ENCODE assay signal across 7 mouse cellular contexts in genomic region chr12:117154356-117155243, GRCm38 (mm10).
DNase-seq lines count a peak whose midpoint lies in the region; ATAC-seq lines count a peak whose summit lies in the region.

No protein-coding gene starts in this region.

- peak overlapping the region; percentile 42 for H3K9ac ChIP-seq in lung, embryonic 16.5 days (ENCODE audit: low read length)
- peak overlapping the region; percentile 68 for H3K9ac ChIP-seq in forebrain, embryonic 11.5 days (ENCODE audit: low read length)
- peak overlapping the region; percentile 62 for H3K9ac ChIP-seq in limb, embryonic 13.5 days
- H3K9ac ChIP-seq in stomach, embryonic 15.5 days = no peak overlapping the region

- H3K4me1 ChIP-seq in lung, embryonic 16.5 days (replicated peaks; ENCODE audit: control insufficient read depth, insufficient read depth, low read length) = peaks cover 10% of the 10 kb centered on the region
- peaks cover 38% of the 10 kb centered on the region for H3K4me1 ChIP-seq in forebrain, embryonic 11.5 days (replicated peaks; ENCODE audit: control insufficient read depth, insufficient read depth, low read length)
- H3K4me1 ChIP-seq in limb, embryonic 13.5 days = peaks cover 52% of the 10 kb centered on the region
- H3K4me1 ChIP-seq in stomach, embryonic 15.5 days = 0 out of 2 replicates have a peak, but pooled peaks cover 5% of the 10 kb centered on the region

- peak overlapping the region; percentile 75 for H3K4me2 ChIP-seq in lung, embryonic 16.5 days (ENCODE audit: low read depth, low read length)
- peak overlapping the region; percentile 66 for H3K4me2 ChIP-seq in forebrain, embryonic 11.5 days (ENCODE audit: low read depth, low read length, severe bottlenecking)
- H3K4me2 ChIP-seq in limb, embryonic 13.5 days (replicated peaks) = peak overlapping the region; percentile 92
- H3K4me2 ChIP-seq in stomach, embryonic 15.5 days = peak overlapping the region; percentile 85

- no peaks in the 10 kb centered on the region for H3K9me3 ChIP-seq in lung, embryonic 16.5 days (ENCODE audit: control insufficient read depth, low read length)
- no peaks in the 10 kb centered on the region for H3K9me3 ChIP-seq in forebrain, embryonic 11.5 days (ENCODE audit: control insufficient read depth, low read length)
- no peaks in the 10 kb centered on the region for H3K9me3 ChIP-seq in limb, embryonic 13.5 days
- no peaks in the 10 kb centered on the region for H3K9me3 ChIP-seq in stomach, embryonic 15.5 days

- no peak overlapping the region for H3K27ac ChIP-seq in lung, embryonic 16.5 days (ENCODE audit: low read length)
- H3K27ac ChIP-seq in forebrain, embryonic 11.5 days (ENCODE audit: low read depth, low read length) = peak overlapping the region; percentile 88
- H3K27ac ChIP-seq in limb, embryonic 13.5 days = no peak overlapping the region
- H3K27ac ChIP-seq in stomach, embryonic 15.5 days = no peak overlapping the region

- no peak for DNase-seq in lung, postnatal 10 days
- DNase-seq in forebrain, embryonic 11.5 days (ENCODE audit: low spot score) = peak; percentile 55
- no peak for DNase-seq in right cerebral cortex, adult 18-20 months
- no peak for DNase-seq in testis, postnatal 10 days (ENCODE audit: low spot score)

- ATAC-seq in lung, embryonic 16.5 days (ENCODE audit: low read depth) = no peak; the same call in 1 of the 2 replicates
- no peak; the same call in 1 of the 2 replicates for ATAC-seq in forebrain, embryonic 11.5 days (replicated peaks; ENCODE audit: low FRiP score)
- ATAC-seq in limb, embryonic 13.5 days (ENCODE audit: low FRiP score, low read depth) = peak; percentile 21; the same call in 1 of the 2 replicates
- ATAC-seq in stomach, embryonic 15.5 days (ENCODE audit: insufficient read depth, low FRiP score, low read depth) = no peak

- H3K27me3 ChIP-seq in lung, embryonic 16.5 days (ENCODE audit: control insufficient read depth, insufficient read depth, low read depth, low read length) = peaks cover 87% of the 10 kb centered on the region
- H3K27me3 ChIP-seq in forebrain, embryonic 11.5 days (ENCODE audit: control insufficient read depth, insufficient read depth, low read length) = peaks cover 57% of the 10 kb centered on the region
- H3K27me3 ChIP-seq in limb, embryonic 13.5 days = peaks cover 97% of the 10 kb centered on the region
- peaks cover 87% of the 10 kb centered on the region for H3K27me3 ChIP-seq in stomach, embryonic 15.5 days (replicated peaks)

- H3K4me3 ChIP-seq in lung, embryonic 16.5 days (ENCODE audit: low read length) = peak overlapping the region; percentile 52
- peak overlapping the region; percentile 53 for H3K4me3 ChIP-seq in forebrain, embryonic 11.5 days (ENCODE audit: low read depth, low read length)
- peak overlapping the region; percentile 64 for H3K4me3 ChIP-seq in limb, embryonic 13.5 days
- peak overlapping the region; percentile 53 for H3K4me3 ChIP-seq in stomach, embryonic 15.5 days (replicated peaks)

- H3K36me3 ChIP-seq in lung, embryonic 16.5 days (ENCODE audit: control insufficient read depth, insufficient read depth, low read length) = no peaks in the 10 kb centered on the region
- no peaks in the 10 kb centered on the region for H3K36me3 ChIP-seq in forebrain, embryonic 11.5 days (ENCODE audit: control insufficient read depth, insufficient read depth, low read length)
- no peaks in the 10 kb centered on the region for H3K36me3 ChIP-seq in limb, embryonic 13.5 days
- H3K36me3 ChIP-seq in stomach, embryonic 15.5 days = no peaks in the 10 kb centered on the region

- WGBS in lung, embryonic 16.5 days = under 1% methylated on average over 27 of the region's 27 CpGs
- WGBS in forebrain, embryonic 11.5 days = under 1% methylated on average over 27 of the region's 27 CpGs
- WGBS in limb, embryonic 13.5 days = 2% methylated on average over 27 of the region's 27 CpGs
- WGBS in stomach, embryonic 15.5 days = 1% methylated on average over 25 of the region's 27 CpGs
